Mouse (Mus musculus) c-Kit-positive CD71-positive TER-119-positive erythroid progenitor cells, embryonic 14.5 days (primary cell): Measurements from ENCODE around the gene Tef.
A peak's percentile ranks its signal among the peaks of the same experiment; 100 is the strongest.

Experiments used
- DNase-seq: peaks from one replicate; pipeline ENCODE4 v3.0.0-alpha.2; 2013; ENCODE audit warnings: low spot score

The Tef gene

GRCm38 (mm10) chr15:81802001-81802890, at the start of gene Tef:
Gene Tef, plus strand, starts transcription at chr15:81802421.
- peak; percentile 90 for DNase-seq

DNA sequence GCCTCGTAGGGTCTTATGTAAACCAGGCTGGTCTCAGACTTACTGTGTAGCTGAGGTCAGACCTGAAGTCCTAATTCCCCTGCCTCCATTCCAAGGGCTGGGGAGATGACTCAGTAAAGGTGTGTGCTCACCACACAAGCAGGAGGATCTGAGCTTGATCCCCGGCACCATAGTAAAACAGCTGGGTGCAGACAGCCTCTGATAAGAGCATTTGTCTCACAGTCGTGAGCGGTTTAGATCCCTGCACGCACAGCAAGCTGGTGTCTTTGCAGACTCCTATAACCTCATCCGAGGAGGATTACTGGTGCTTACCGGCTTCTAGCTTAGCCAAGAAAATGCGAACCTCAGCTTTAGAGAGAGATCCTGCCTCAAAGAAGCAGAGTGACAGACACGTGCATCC, 48.6 kb upstream of the Tef start:
- DNase-seq: no peak

- no peak for DNase-seq
Observed at GRCm38 (mm10) chr15:81758701-81759100, 43.5 kb upstream of the Tef start.

- no peak for DNase-seq
Observed at GRCm38 (mm10) chr15:81759542-81759941, 42.7 kb upstream of the Tef start.

- no peak for DNase-seq
Observed at GRCm38 (mm10) chr15:81760361-81761079, 41.7 kb upstream of the Tef start.

DNA sequence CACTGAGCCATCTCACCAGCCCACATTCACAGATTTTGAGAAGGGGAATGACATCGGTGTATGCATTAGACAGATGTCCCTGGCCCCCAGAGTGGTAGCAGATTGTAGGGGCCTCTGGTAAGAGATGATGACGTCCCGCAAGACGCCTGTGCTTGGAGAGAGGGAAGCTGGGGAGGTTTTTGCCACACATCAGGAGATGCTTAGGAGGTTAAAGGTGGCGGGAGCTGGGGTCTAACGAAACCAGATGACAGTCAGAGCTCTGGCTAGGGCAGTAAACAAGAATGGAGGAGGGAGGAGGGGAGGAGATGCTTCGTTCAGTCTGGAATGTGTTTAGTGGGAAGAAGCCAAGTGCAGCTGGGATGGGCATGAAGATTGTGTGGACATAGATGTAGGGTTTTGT, 40.8 kb upstream of the Tef start:
- no peak for DNase-seq

GRCm38 (mm10) chr15:81761959-81762358, 40.3 kb upstream of the Tef start:
- no peak for DNase-seq

- DNase-seq: peak; percentile 47
Observed at GRCm38 (mm10) chr15:81764573-81764972, 37.6 kb upstream of the Tef start.

GRCm38 (mm10) chr15:81765651-81766050, 36.6 kb upstream of the Tef start:
- DNase-seq: no peak

DNA sequence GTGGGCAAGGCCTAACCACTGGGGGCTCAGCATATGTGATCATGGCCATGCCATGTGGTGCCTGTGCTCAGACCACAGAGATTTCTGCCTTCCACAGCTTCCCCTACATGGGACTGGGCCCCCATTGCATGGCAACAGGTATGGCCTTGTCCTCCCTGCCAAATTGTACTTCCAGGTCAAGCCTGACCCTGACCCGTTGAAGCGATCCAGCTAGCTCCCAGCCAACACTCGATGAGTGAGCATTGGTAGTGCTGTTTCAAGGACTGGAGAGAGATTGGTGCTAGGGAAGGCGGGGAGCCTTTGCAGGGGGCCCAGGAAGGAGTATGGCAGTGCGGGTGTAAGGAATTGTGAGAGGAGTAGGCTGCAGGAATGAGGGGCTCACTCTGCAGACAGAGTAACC, 35.8 kb upstream of the Tef start:
- DNase-seq: no peak

DNA sequence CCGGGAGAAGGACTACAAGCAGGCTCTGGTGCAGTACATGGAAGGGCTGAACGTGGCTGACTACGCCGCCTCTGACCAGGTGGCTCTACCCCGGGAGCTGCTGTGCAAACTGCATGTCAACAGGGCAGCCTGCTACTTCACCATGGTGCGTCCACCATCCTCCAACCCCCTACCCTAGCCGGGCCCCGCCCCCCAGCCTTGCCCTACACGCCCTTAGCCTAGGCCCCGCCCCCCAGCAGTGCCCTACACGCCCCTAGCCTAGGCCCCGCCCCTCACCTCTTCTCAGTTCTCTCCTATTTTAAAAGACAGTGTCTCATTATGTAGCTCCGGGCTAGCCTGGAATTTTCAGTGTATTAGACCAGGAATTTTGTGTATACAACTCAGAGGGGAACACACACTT, 33.2 kb upstream of the Tef start:
- DNase-seq: no peak

DNA sequence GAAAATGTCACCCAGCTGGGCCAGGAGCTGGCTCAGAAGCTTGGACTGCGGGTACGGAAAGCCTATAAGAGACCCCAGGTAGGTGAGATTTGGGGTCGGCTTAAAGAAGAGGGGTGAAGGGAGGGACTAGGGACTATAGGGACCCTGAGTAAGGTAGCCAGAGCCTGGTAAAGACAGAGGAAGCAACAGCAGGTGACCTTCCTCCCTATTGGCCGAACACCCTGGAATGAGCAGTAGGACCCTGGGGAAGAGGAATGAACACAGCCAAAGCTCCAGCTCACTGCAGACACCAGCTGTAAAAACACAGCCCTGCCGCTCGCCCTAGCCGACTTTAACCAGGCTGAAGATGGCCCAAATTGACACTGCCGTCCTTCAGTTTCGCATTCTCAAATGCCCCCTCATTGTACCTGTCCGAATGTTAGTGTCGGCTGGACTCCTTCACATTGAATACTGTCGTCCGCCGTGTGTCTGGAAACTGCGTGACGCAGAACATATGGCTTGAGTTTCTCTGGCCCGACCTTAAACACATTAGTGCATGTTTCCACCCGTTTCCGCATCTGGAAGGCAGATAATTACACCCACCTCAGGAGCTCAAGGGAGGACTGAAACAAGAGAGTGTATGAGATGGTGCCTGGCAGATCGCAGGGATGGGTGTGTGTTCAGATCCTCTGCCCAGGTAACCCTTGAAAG, 29.6 kb upstream of the Tef start:
- no peak for DNase-seq

- DNase-seq: no peak
Observed at GRCm38 (mm10) chr15:81774505-81775171, 27.6 kb upstream of the Tef start.

GRCm38 (mm10) chr15:81776631-81777422, 25.4 kb upstream of the Tef start:
- no peak for DNase-seq

DNA sequence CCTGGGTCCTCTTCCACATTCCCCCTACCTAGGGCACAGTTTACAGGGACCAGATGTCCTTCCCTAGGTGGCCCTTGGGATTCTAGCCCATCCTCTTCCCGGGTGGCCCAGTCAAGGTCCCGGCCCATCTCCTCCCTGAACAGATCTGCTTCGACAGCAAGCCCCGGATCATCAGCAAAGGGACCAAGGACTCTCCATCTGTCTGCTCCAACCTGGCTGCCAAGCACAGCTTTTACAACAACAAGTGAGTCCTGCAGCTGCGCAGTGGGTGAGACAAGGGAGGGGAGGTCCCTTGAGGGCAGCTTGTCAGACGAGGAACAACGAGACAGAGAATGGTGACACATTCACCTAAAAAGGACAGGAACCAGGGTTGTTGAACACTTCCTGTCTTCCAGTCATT, 20.4 kb upstream of the Tef start:
- DNase-seq: no peak

GRCm38 (mm10) chr15:81784762-81785161, 17.5 kb upstream of the Tef start:
- no peak for DNase-seq

- no peak for DNase-seq
Observed at GRCm38 (mm10) chr15:81785701-81786100, 16.5 kb upstream of the Tef start.

DNA sequence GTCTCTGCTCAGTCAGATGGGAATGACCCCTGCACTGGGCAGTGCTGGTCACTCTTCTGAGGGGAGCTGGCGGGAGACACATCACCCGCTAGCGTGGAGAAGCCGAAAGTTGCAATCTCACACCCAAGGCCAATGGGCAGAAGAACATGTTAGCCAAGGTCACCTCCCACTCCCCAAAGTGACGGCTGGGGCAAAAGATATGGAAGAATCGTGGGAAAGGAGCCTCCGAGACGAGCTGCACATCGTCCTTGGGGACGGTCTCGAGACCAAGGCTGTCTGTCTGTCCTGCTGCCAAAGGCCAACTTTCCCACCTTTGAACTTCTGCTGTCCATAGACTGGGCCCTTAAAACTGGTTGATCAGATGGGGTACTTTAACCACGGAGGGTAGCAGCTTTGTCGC, 14.7 kb upstream of the Tef start:
- DNase-seq: no peak

DNA sequence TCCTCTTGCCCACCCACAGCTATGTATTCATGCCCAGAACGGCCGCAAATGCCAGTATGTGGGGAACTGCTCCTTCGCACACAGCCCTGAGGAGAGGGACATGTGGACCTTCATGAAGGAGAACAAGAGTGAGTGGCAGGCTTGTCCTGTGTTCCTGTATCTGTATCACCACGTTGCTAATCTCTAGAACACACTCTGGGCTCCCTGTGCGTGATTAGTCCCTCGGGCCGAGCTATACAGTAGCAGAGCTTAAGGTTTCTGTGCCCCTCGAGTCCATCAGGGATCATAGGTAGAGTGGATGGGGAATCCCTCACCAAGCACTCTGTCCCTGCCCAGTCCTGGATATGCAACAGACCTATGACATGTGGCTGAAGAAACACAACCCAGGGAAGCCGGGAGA, 9.8 kb upstream of the Tef start:
- no peak for DNase-seq

DNA sequence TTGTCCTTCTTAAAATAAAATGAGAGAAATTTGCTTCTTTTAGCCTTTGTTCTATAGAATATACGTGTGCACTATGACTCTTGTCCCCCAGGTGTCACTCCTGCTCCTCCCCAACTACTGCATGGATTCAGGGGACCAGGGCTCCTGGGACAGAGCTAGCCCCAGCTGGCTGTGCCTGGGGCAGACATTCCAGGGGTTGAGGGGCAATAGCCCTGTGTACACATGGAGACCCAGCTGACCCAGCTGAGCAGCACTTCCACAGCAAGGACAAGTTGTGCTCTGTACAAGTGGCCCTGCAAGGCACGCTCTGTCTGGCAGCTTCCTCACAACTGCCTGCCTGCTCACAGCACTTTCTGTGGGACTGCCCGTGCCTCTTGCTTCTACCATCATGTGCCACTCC, 6.0 kb upstream of the Tef start:
- DNase-seq: no peak

DNA sequence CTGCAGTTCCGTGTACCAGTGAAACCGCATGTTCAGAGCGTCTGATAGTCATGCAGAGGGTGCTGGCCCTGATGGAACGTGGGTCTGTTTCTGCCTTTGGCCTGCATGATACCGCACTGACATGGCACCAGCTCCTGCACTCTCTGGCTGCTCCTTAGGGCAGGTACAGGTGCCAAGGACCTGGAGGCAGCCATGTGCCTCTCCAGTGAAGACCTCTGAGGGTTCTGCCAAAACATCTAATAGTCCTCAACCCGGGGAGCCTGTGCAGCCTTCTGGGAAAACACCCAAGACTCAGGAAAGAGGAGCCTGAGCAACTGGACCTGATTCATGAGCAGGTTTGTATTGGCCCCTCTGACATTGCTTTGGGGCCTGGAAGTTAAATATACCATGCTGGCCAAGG, 4.4 kb upstream of the Tef start:
- no peak for DNase-seq
